Mouse (Mus musculus): ENCODE results near the gene Ccdc171.
"Not testable (repeated sequence)": the region's sequence is repeated elsewhere in the genome, so short reads cannot be mapped to it uniquely, and the experiment has no call there.

The Ccdc171 gene

GRCm38 (mm10) chr4:83524843-83525689, at the start of gene Ccdc171:
Ccdc171 (plus strand) TSS chr4:83525545.
- DNase-seq (ENCODE audit: low spot score in 2 of 2), result peak; percentile 96

DNA sequence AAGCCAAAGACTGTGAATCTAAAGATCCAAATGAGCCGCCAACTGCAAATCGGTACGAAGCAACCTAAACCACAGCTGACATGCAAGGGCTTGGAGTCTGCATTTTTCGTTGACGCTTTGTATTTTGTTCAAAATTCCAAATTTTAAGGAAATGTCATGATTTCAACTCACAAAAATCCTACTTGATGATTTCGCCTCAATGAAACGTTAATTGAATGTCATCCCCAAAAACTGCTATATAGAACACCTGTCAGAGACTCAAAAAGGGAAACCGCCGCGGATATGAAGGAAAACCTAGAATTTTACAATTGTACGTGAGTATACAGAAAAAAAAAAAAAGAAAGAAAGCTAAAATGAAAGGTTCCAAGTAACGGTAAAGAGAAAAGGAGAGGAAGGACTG, 40.1 kb upstream of the Ccdc171 start:
- no peak for DNase-seq (ENCODE audit: low spot score in 2 of 2)

DNA sequence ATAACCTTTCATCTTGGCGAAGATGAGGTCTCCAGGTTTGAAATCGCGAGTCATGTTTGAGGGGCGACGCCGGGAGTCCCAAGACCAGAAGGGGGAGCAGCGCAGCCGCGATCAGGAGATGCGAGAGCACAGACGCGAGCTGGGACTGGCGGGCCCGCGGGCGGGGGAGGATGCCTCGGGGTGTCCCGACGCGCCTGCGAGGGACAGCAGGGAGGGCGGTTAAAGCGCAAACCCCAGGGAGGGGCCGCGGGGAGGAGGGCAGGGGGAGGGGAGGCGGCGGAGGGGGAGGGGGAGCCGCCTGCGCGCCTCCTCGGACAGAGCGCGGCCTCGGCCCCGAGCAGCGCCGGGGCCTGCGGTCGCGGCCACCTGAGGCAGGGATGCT, 39.6 kb upstream of the Ccdc171 start:
- DNase-seq (ENCODE audit: low spot score in 2 of 2), result peak; percentile 93 to 94

- peak; percentile 90 to 91 for DNase-seq (ENCODE audit: low spot score in 2 of 2)
Observed at GRCm38 (mm10) chr4:83486117-83486901, 39.0 kb upstream of the Ccdc171 start, which contains the start of gene Psip1. Psip1 (minus strand) TSS chr4:83486459.

- no peak for DNase-seq (ENCODE audit: low spot score in 2 of 2)
Observed at GRCm38 (mm10) chr4:83489121-83489520, 36.2 kb upstream of the Ccdc171 start.

- DNase-seq (ENCODE audit: low spot score in 2 of 2), result no peak
Observed at GRCm38 (mm10) chr4:83493112-83493511, 32.2 kb upstream of the Ccdc171 start.

DNA sequence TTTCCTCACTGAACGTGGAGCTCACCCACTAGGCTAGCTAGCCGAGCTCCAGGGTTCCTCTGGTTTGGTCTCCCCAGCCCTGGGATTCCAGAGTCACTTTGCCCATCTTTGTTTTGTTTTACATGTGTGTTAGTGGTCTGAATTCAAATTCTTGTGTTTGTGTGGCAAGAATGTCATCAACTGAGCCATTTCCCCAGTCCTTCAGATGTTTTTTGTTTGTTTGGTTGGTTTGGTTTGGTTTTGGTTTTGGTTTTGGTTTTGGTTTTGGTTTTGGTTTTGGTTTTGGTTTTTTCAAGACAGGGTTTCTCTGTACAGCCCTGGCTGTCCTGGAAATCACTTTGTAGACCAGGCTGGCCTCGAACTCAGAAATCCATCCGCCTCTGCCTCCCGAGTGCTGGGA, 28.3 kb upstream of the Ccdc171 start:
- DNase-seq (ENCODE audit: low spot score in 2 of 2), result not testable (repeated sequence)

GRCm38 (mm10) chr4:83500154-83501036, 24.9 kb upstream of the Ccdc171 start:
- peak; percentile 53 to 63 for DNase-seq (ENCODE audit: low spot score in 2 of 2)

- DNase-seq (ENCODE audit: low spot score in 2 of 2), result no peak
Observed at GRCm38 (mm10) chr4:83501037-83501430, 24.3 kb upstream of the Ccdc171 start.

DNA sequence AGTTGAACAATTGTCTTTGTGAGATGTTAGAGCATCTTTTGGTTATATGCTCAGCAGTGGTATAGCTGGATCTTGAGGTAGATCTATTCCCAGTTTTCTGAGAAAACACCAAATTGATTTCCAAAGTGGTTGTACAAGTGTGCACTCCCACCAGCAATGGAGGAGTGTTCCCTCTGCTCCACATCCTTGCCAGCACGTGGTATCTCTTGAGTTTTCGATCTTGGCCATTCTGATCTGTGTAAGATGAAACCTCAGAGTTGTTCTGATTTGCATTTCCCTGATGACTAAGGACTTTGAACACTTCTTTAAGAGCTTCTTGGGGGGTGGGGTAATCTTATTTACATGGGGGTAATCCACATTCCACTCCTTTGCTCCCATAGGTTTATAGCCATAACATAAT, 15.7 kb upstream of the Ccdc171 start:
- no peak for DNase-seq (ENCODE audit: low spot score in 2 of 2)

- no peak for DNase-seq (ENCODE audit: low spot score in 2 of 2)
Observed at GRCm38 (mm10) chr4:83511083-83511482, 14.3 kb upstream of the Ccdc171 start.

DNA sequence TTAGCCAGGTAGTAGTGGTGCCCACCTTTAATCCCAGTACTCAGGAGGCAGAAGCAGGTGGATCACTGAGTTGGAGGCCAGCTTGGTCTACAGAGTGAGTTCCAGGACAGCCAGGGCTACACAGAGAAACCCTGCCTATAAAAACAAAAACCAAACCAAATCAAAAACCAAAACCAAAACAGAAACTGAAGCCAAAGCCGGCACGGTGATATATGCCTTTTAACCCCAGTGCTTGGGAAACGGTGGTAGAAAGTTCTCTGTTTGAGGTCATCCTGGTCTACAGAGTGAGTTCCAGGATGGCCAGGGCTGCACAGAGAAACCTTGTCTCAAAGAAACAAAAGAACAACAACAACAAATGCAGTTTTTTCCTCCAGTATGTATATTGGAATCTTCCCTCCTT, 13.1 kb upstream of the Ccdc171 start:
- DNase-seq (ENCODE audit: low spot score in 2 of 2), result no peak

DNA sequence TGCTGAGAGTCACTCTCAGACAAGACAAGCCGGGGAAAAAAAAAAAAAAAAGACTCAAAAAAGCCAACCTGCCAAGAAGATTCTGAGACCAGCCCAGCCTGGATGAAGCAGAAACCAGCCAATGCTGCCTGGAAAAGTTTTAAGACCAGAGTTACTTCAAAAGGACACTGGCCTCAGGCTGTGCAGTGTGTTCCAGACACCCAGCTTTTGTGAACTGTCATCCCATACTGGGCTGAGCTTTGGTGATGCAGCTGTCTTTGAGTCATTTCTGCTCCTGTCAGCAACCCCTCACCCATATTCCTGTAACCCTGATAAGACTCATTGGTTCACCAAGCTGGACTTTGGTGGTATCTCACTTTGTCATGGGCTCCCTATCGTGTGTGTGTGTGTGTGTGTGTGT, 12.7 kb upstream of the Ccdc171 start:
- DNase-seq (ENCODE audit: low spot score in 2 of 2), result no peak

- no peak for DNase-seq (ENCODE audit: low spot score in 2 of 2)
Observed at GRCm38 (mm10) chr4:83514183-83514582, 11.2 kb upstream of the Ccdc171 start.

- DNase-seq (ENCODE audit: low spot score in 2 of 2), result peak; percentile 33 to 44
Observed at GRCm38 (mm10) chr4:83514976-83515669, 10.2 kb upstream of the Ccdc171 start.

GRCm38 (mm10) chr4:83516144-83516543, 9.2 kb upstream of the Ccdc171 start:
- DNase-seq (ENCODE audit: low spot score in 2 of 2), result not testable (repeated sequence)

- no peak for DNase-seq (ENCODE audit: low spot score in 2 of 2)
Observed at GRCm38 (mm10) chr4:83519148-83519547, 6.2 kb upstream of the Ccdc171 start.

DNA sequence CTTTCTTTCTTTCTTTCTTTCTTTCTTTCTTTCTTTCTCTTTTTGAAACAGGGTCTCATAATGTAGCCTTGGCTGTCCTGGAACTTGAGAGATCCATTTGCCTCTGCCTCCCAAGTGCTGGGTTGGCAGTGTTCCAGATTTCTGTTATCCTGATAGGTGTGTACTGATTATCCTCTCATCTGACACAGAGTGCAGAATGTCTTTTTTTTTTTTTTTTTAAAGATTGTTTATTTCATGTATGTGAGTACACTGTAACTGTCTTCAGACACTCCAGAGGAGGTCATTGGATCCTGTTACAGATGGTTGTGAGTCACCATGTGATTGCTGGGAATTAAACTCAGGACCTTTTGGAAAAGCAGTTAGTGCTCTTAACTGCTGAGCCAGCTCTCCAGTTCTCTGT, 5.5 kb upstream of the Ccdc171 start:
- no peak for DNase-seq (ENCODE audit: low spot score in 2 of 2)

DNA sequence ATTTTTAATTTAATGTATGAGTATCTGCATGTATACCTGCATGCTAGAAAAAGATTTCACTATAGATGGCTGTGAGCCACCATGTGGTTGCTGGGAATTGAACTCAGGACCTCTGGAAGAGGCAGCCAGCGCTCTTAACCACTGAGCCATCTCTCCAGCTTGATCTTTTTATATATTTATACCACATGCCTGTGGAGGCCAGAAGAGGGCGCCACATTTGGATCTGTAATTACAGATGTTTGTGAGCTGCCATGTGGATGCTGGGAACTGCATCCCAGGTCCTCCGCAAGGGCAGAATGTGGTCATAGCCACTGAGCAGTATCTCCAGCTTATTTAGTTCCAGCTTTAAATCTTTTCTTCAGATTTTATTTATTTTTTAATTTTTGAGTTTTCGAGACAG, 5.0 kb upstream of the Ccdc171 start:
- DNase-seq (ENCODE audit: low spot score in 2 of 2), result no peak

GRCm38 (mm10) chr4:83522066-83522465, 3.3 kb upstream of the Ccdc171 start:
- DNase-seq (ENCODE audit: low spot score in 2 of 2), result no peak

- no peak for DNase-seq (ENCODE audit: low spot score in 2 of 2)
Observed at GRCm38 (mm10) chr4:83524456-83524842, 896 bp upstream of the Ccdc171 start.

All from right cerebral cortex, postnatal 10 days (tissue).